Mouse (Mus musculus) midbrain, postnatal 0 days (tissue): ENCODE measurements around the gene Mgat5. TPM values are rescaled to one million over a fixed set of nuclear protein-coding genes. Genes with fewer than 3 reads are reported as not detected.

Source experiments
- ATAC-seq: fragments of 200-750 bp; cut with Nextera tagmentation; 2 replicates; pipeline ENCODE4 v1.8.0; 2017; ENCODE audit warnings: moderate number of reproducible peaks, mild to moderate bottlenecking, moderate TSS enrichment, moderate library complexity; ENCODE audit not compliant: low FRiP score
- DNase-seq: peaks from one replicate; pipeline ENCODE4 v3.0.0-alpha.2; 2015; ENCODE audit warnings: low spot score
- H3K27ac ChIP-seq: fragments of 300-500 bp; sonication (generic); 2 replicates; pipeline ENCODE4 v1.5.1; 2014; ENCODE audit warnings: low read depth, mild to moderate bottlenecking, low read length, mixed read lengths
- H3K27me3 ChIP-seq: fragments of 300-500 bp; sonication (generic); 2 replicates; pipeline ENCODE4 v1.6.1; 2014; ENCODE audit warnings: low read length, control low read depth, mixed read lengths; ENCODE audit not compliant: insufficient read depth
- H3K36me3 ChIP-seq: fragments of 300-500 bp; sonication (generic); 2 replicates; pipeline ENCODE4 v1.6.1; 2014; ENCODE audit warnings: low read length, control low read depth, mixed read lengths; ENCODE audit not compliant: insufficient read depth
- H3K4me1 ChIP-seq: fragments of 300-500 bp; sonication (generic); 2 replicates; pipeline ENCODE4 v1.6.1; 2014; ENCODE audit warnings: mild to moderate bottlenecking, control low read depth, antibody characterized with exemption, low read length, mixed read lengths; ENCODE audit not compliant: insufficient read depth
- H3K4me2 ChIP-seq: fragments of 300-500 bp; sonication (generic); 2 replicates; pipeline ENCODE4 v1.6.1; 2014; ENCODE audit warnings: low read depth, mild to moderate bottlenecking, low read length, mixed read lengths; ENCODE audit not compliant: poor library complexity, severe bottlenecking
- H3K4me3 ChIP-seq: fragments of 300-500 bp; sonication (generic); 2 replicates; pipeline ENCODE4 v1.5.1; 2014; ENCODE audit warnings: low read depth, mild to moderate bottlenecking, low read length, moderate library complexity
- H3K9ac ChIP-seq: fragments of 300-500 bp; sonication (generic); replicated peaks from 2 replicates; pipeline ENCODE4 v1.6.1; 2014; ENCODE audit warnings: mild to moderate bottlenecking, low read length, moderate library complexity, mixed read lengths; ENCODE audit not compliant: poor library complexity, severe bottlenecking
- H3K9me3 ChIP-seq: fragments of 300-500 bp; sonication (generic); 2 replicates; pipeline ENCODE4 v1.6.1; 2016; ENCODE audit warnings: low read length, control low read depth
- CTCF ChIP-seq: IDR thresholded peaks from 2 replicates; pipeline ENCODE4 v1.5.1; 2016; ENCODE audit warnings: antibody characterized with exemption, mild to moderate bottlenecking
- WGBS: fragments of 180-500 bp; shearing (Covaris S2); extraction: QIAGEN DNeasy Blood & Tissue Kit; methylation state at CpG from one replicate; pipeline ENCODE4 v1.1.7; 2014; 5-methylcytosine and 5-hydroxymethylcytosine counted together
- polyA plus RNA-seq: library from polyadenylated mRNA; unstranded; fragments of >200 nt; fragmentation: Nextera tagmentation; extraction: Ambion mirVana; gene quantifications from 2 replicates; pipeline ENCODE4 v1.2.1, GENCODE M21; 2015
- total RNA-seq: library from RNA; depleted of rRNA; stranded (reverse); fragments of >200 nt; gene quantifications from 2 replicates; pipeline ENCODE4 v1.2.3, GENCODE M21; 2014

Gene Mgat5
- total and polyA plus RNA-seq, 2 experiments from 2014 or later: 13.0 to 56.5 TPM

- Histone ChIP-seq H3K9ac (no peak overlapping the region), H3K4me2 (no peak overlapping the region), H3K9me3 (no peaks in the 10 kb centered on the region), H3K27ac (no peak overlapping the region), H3K36me3 (no peaks in the 10 kb centered on the region), H3K4me3 (no peak overlapping the region), H3K4me1 (no peaks in the 10 kb centered on the region), H3K27me3 (no peaks in the 10 kb centered on the region)
- 58% methylated on average over 1 of the region's 1 CpGs for whole genome bisulfite sequencing
- TF ChIP-seq CTCF: no peak
- ATAC-seq (no peak), DNase-seq (no peak)
These were observed 8.0 kb downstream of the Mgat5 start for GRCm38 (mm10) chr1:127212812-127213211.

GRCm38 (mm10) chr1:127213434-127213833 lies 8.6 kb downstream of the Mgat5 start:
- 59% methylated on average over 3 of the region's 3 CpGs for WGBS
- no peak for TF ChIP-seq CTCF
- H3K9me3 ChIP-seq: no peaks in the 10 kb centered on the region

GRCm38 (mm10) chr1:127214585-127215232 lies 9.9 kb downstream of the Mgat5 start:
- Histone ChIP-seq H3K9me3 (no peaks in the 10 kb centered on the region), H3K9ac (no peak overlapping the region), H3K27ac (no peak overlapping the region), H3K4me3 (no peak overlapping the region), H3K4me1 (no peaks in the 10 kb centered on the region), H3K36me3 (no peaks in the 10 kb centered on the region), H3K4me2 (no peak overlapping the region), H3K27me3 (no peaks in the 10 kb centered on the region)
- TF ChIP-seq CTCF: no peak
- 95% methylated on average over 8 of the region's 8 CpGs for WGBS
- ATAC-seq (no peak), DNase-seq (no peak)

More at GRCm38 (mm10) chr1:127213434-127213833, 8.6 kb downstream of the Mgat5 start:
- Histone ChIP-seq H3K4me3 (no peak overlapping the region), H3K4me1 (no peaks in the 10 kb centered on the region), H3K4me2 (no peak overlapping the region), H3K27ac (no peak overlapping the region), H3K27me3 (no peaks in the 10 kb centered on the region), H3K9ac (no peak overlapping the region), H3K36me3 (no peaks in the 10 kb centered on the region)
- ATAC-seq (no peak), DNase-seq (no peak)

- no peak for ATAC-seq
- Histone ChIP-seq H3K4me2 (no peak overlapping the region), H3K9me3 (no peaks in the 10 kb centered on the region), H3K9ac (no peak overlapping the region), H3K27me3 (no peaks in the 10 kb centered on the region), H3K4me3 (no peak overlapping the region), H3K36me3 (no peaks in the 10 kb centered on the region), H3K4me1 (no peaks in the 10 kb centered on the region), H3K27ac (no peak overlapping the region)
- no peak for DNase-seq
- TF ChIP-seq CTCF: no peak
- WGBS: 63% methylated on average over 2 of the region's 2 CpGs
These were observed 12.2 kb downstream of the Mgat5 start for GRCm38 (mm10) chr1:127216979-127217378.

GRCm38 (mm10) chr1:127217665-127218064 lies 12.8 kb downstream of the Mgat5 start:
- Histone ChIP-seq H3K9ac (no peak overlapping the region), H3K27ac (no peak overlapping the region), H3K9me3 (no peaks in the 10 kb centered on the region), H3K4me1 (no peaks in the 10 kb centered on the region), H3K4me3 (no peak overlapping the region), H3K27me3 (no peaks in the 10 kb centered on the region), H3K36me3 (no peaks in the 10 kb centered on the region), H3K4me2 (no peak overlapping the region)
- DNase-seq (no peak), ATAC-seq (no peak)
- WGBS: 88% methylated on average over 4 of the region's 4 CpGs
- TF ChIP-seq CTCF: no peak

GRCm38 (mm10) chr1:127218182-127218581 lies 13.4 kb downstream of the Mgat5 start:
- Histone ChIP-seq H3K27me3 (no peaks in the 10 kb centered on the region), H3K4me2 (no peak overlapping the region), H3K27ac (no peak overlapping the region), H3K9ac (no peak overlapping the region), H3K9me3 (no peaks in the 10 kb centered on the region), H3K36me3 (no peaks in the 10 kb centered on the region), H3K4me1 (no peaks in the 10 kb centered on the region), H3K4me3 (no peak overlapping the region)
- DNase-seq (no peak), ATAC-seq (no peak)
- no peak for TF ChIP-seq CTCF
- 88% methylated on average over 7 of the region's 7 CpGs for WGBS
